Mouse (Mus musculus) CD4-positive, CD25-positive, alpha-beta regulatory T cell, adult 9 weeks (primary cell): ENCODE data around the gene Fthl17a. TPM values are rescaled to one million over a fixed set of nuclear protein-coding genes. Genes with fewer than 3 reads are reported as not detected.

ENCODE experiments used
- polyA plus RNA-seq: library from polyadenylated mRNA; unstranded; fragments of 100-300 nt; shearing (Covaris generic); gene quantifications from one replicate; pipeline ENCODE4 v1.2.1, GENCODE M21; 2017

Gene Fthl17a
- not detected for polyA plus RNA-seq

DNA sequence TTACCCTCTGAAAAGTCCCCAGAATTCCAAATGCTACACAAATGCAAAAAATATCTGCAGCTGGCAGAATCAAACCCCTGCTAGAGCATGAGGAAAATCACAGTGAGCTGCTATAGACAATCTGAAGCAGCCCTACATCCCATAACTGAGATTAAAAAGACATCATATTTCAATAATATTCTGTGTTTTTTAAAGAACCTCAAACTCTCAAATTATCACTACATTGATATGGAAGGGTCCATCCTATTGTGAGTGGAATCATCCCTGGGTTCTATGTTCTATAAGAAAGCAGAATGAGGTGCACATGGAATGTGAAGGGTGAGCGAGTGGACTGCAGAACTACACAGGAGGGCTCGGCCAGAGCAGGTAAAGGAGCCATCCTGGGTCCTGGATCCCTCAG lies at the start of gene Fthl17a:
Fthl17a (plus strand) TSS at position 301 of the 400 bp plus-strand sequence.

